Mouse (Mus musculus): ENCODE results near the gene Ccdc57. TPM values are rescaled to one million over a fixed set of nuclear protein-coding genes. Genes with fewer than 3 reads are reported as not detected.
A peak's percentile ranks its signal among the peaks of the same experiment; 100 is the strongest.

Ccdc57 gene
- total and polyA plus RNA-seq, 3 experiments, result 2.5 to 4.2 (median 2.8) TPM

DNA sequence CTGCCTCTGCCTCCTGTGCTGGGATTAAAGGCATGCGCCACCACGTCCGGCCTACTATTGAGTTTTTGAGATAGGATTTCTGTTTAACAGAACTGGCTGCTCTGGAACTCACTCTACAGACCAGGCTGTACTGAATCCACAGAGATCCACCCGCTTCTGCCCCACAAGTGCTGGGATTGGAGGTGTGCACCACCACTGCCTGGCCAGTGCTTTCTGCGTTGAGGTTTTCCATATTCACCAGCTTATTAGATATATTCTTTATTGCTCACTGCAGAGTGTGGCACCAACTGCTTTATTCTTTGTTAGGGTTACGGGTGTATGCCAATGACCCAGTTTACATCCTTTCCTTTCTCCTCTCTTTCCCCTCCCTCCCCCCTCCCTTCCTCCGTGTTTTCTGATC is 128.4 kb downstream of the Ccdc57 start:
- H3K4me1 ChIP-seq (ENCODE audit: insufficient read depth, low read depth, low read length), result peaks cover 25% of the 10 kb centered on the region
- TF ChIP-seq GATA1 (IDR thresholded peaks at IDR 0.05; ENCODE audit: borderline replicate concordance, low read length) (no peak), GATA2 (IDR thresholded peaks at IDR 0.05; ENCODE audit: borderline replicate concordance, low read depth, low read length) (no peak), POLR2AphosphoS5 (IDR thresholded peaks at IDR 0.05; ENCODE audit: insufficient replicate concordance, low read depth, low read length) (no peak), CTCF (IDR thresholded peaks at IDR 0.05; ENCODE audit: low read depth, low read length) (no peak), TAL1 (conservative IDR thresholded peaks at IDR 0.05; ENCODE audit: low read depth, low read length) (no peak)
- H3K36me3 ChIP-seq (replicated peaks), result peaks cover 46% of the 10 kb centered on the region
- ATAC-seq (ENCODE audit: extremely low read depth, insufficient number of reproducible peaks, low FRiP score, poor library complexity, severe bottlenecking) (no peak), DNase-seq (ENCODE audit: low spot score) (no peak)
- H3K4me3 ChIP-seq (ENCODE audit: low read depth, low read length), result no peak overlapping the region
- H3K27me3 ChIP-seq (ENCODE audit: insufficient read depth, low read length), result no peaks in the 10 kb centered on the region
- no peaks in the 10 kb centered on the region for H3K9me3 ChIP-seq (replicated peaks)

DNA sequence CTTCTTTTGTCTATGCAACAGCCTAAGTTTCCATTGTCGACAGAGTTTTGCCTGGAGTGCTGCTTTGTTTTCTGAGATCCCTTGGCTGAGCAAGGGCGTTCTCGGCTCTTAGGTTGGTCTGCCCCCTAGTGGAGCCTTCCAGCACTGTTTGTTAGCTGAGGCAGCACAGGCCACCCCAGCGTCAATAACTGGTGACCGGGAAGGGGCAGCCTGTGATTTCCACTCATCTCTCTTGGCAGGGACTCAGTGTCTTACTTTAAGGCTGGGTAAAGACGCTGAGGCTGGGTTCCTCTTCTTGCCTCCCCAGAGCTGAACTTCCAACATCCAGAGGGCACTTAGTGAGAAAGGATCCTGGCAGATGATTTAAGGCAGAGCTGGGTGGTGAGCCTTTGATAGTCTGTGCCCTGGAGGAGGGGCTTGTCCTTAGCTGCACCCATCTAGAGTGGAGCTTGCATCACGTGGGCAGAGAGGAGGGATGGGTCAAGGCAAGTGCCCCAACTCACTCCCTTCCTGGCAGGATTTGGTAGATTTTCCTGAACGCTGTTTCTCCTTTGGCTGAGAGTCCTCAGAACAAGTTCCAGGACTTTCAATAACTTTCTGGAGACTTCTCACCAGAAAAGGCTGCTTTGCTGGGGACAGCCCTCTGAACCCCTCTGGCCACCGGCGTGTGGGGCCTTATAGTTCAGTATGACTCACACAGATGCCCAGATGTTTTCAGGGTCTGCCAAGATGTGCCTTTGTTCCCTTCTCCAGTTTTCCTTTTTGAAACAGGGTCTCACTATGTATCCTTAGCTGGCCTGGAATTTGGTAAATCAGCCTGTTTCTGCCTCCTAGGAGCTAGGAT is 132.4 kb downstream of the Ccdc57 start:
- peak; percentile 74 for DNase-seq (ENCODE audit: low spot score)
- no peak for TF ChIP-seq POLR2AphosphoS5 (IDR thresholded peaks at IDR 0.05; ENCODE audit: insufficient replicate concordance, low read depth, low read length)
- TF ChIP-seq CTCF (IDR thresholded peaks at IDR 0.05; ENCODE audit: low read depth, low read length), result peak; percentile 71
- Histone ChIP-seq H3K36me3 (replicated peaks) (peaks cover 11% of the 10 kb centered on the region), H3K27me3 (ENCODE audit: insufficient read depth, low read length) (0 out of 2 replicates have a peak, but pooled peaks cover 4% of the 10 kb centered on the region), H3K4me1 (ENCODE audit: insufficient read depth, low read depth, low read length) (peaks cover 25% of the 10 kb centered on the region), H3K4me3 (ENCODE audit: low read depth, low read length) (no peak overlapping the region), H3K9me3 (replicated peaks) (no peaks in the 10 kb centered on the region)
- peak; percentile 48; the same call in 1 of the 2 replicates for ATAC-seq (ENCODE audit: extremely low read depth, insufficient number of reproducible peaks, low FRiP score, poor library complexity, severe bottlenecking)

DNA sequence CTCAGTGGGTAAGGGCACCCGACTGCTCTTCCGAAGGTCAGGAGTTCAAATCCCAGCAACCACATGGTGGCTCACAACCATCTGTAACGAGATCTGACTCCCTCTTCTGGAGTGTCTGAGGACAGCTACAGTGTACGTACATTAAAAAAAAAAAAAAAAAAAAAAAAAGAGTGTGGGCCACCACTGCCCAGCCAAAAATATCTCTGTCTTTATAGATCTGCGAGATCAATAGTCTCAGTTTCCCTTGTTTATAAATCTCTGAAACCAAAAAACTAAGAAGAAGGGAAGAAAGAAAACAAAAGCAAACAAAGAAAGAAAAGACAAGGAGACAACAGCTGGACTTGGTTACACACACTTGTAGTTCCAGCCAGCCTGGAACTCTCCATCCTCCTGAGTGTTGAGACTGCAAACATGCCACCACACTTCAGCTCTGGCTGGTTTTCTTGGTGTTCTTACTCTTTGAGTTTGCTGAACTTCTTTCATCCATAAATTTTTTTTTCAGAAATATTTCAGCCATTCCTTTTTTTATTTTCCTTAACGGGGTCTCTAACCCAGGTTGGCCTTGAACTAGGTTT is 133.3 kb downstream of the Ccdc57 start:
- peaks cover 33% of the 10 kb centered on the region for H3K4me1 ChIP-seq (ENCODE audit: insufficient read depth, low read depth, low read length)
- H3K9me3 ChIP-seq (replicated peaks), result no peaks in the 10 kb centered on the region
- H3K36me3 ChIP-seq (replicated peaks), result peaks cover 14% of the 10 kb centered on the region
- ATAC-seq (ENCODE audit: extremely low read depth, insufficient number of reproducible peaks, low FRiP score, poor library complexity, severe bottlenecking), result no peak
- H3K4me3 ChIP-seq (ENCODE audit: low read depth, low read length), result no peak overlapping the region
- 0 out of 2 replicates have a peak, but pooled peaks cover 4% of the 10 kb centered on the region for H3K27me3 ChIP-seq (ENCODE audit: insufficient read depth, low read length)
- no peak for DNase-seq (ENCODE audit: low spot score)
- no peak for TF ChIP-seq TAL1 (conservative IDR thresholded peaks at IDR 0.05; ENCODE audit: low read depth, low read length)
- TF ChIP-seq GATA1 (IDR thresholded peaks at IDR 0.05; ENCODE audit: borderline replicate concordance, low read length), result no peak
- no peak for TF ChIP-seq POLR2AphosphoS5 (IDR thresholded peaks at IDR 0.05; ENCODE audit: insufficient replicate concordance, low read depth, low read length)
- no peak for TF ChIP-seq GATA2 (IDR thresholded peaks at IDR 0.05; ENCODE audit: borderline replicate concordance, low read depth, low read length)

GRCm38 (mm10) chr11:120798244-120798643 is 134.4 kb downstream of the Ccdc57 start:
- Histone ChIP-seq H3K4me3 (ENCODE audit: low read depth, low read length) (no peak overlapping the region), H3K4me1 (ENCODE audit: insufficient read depth, low read depth, low read length) (peaks cover 45% of the 10 kb centered on the region), H3K9me3 (replicated peaks) (no peaks in the 10 kb centered on the region), H3K36me3 (replicated peaks) (peaks cover 25% of the 10 kb centered on the region), H3K27me3 (ENCODE audit: insufficient read depth, low read length) (0 out of 2 replicates have a peak, but pooled peaks cover 4% of the 10 kb centered on the region)
- no peak for ATAC-seq (ENCODE audit: extremely low read depth, insufficient number of reproducible peaks, low FRiP score, poor library complexity, severe bottlenecking)
- no peak for DNase-seq (ENCODE audit: low spot score)
- TF ChIP-seq POLR2AphosphoS5 (IDR thresholded peaks at IDR 0.05; ENCODE audit: insufficient replicate concordance, low read depth, low read length) (no peak), CTCF (IDR thresholded peaks at IDR 0.05; ENCODE audit: low read depth, low read length) (no peak), TAL1 (conservative IDR thresholded peaks at IDR 0.05; ENCODE audit: low read depth, low read length) (no peak), GATA2 (IDR thresholded peaks at IDR 0.05; ENCODE audit: borderline replicate concordance, low read depth, low read length) (no peak), GATA1 (IDR thresholded peaks at IDR 0.05; ENCODE audit: borderline replicate concordance, low read length) (no peak)

DNA sequence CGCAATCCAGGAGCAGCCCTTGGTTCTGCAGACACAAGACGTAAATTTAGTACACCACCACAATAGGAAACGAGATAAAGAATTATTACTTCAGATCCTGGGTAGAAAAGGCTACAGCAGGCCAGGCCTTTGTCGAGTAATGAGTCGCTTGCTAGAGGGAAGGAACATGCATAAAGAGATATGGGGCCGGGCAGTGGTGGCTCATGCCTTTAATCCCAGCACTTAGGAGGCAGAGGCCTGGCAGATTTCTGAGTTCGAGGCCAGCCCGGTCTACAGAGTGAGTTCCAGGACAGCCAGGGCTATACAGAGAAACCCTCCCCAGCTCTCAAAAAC is 136.1 kb downstream of the Ccdc57 start:
- Histone ChIP-seq H3K4me3 (ENCODE audit: low read depth, low read length) (peak overlapping the region; percentile 99), H3K9me3 (replicated peaks) (no peaks in the 10 kb centered on the region)
- no peak for ATAC-seq (ENCODE audit: extremely low read depth, insufficient number of reproducible peaks, low FRiP score, poor library complexity, severe bottlenecking)

More for the DNA sequence above, 136.1 kb downstream of the Ccdc57 start:
- H3K36me3 ChIP-seq (replicated peaks), result peaks cover 42% of the 10 kb centered on the region
- no peak for TF ChIP-seq TAL1 (conservative IDR thresholded peaks at IDR 0.05; ENCODE audit: low read depth, low read length)
- TF ChIP-seq GATA2 (IDR thresholded peaks at IDR 0.05; ENCODE audit: borderline replicate concordance, low read depth, low read length), result no peak
- no peak for TF ChIP-seq GATA1 (IDR thresholded peaks at IDR 0.05; ENCODE audit: borderline replicate concordance, low read length)
- no peak for TF ChIP-seq POLR2AphosphoS5 (IDR thresholded peaks at IDR 0.05; ENCODE audit: insufficient replicate concordance, low read depth, low read length)
- no peak for TF ChIP-seq CTCF (IDR thresholded peaks at IDR 0.05; ENCODE audit: low read depth, low read length)
- H3K27me3 ChIP-seq (ENCODE audit: insufficient read depth, low read length), result 0 out of 2 replicates have a peak, but pooled peaks cover 4% of the 10 kb centered on the region
- DNase-seq (ENCODE audit: low spot score), result no peak
- H3K4me1 ChIP-seq (ENCODE audit: insufficient read depth, low read depth, low read length), result peaks cover 62% of the 10 kb centered on the region
